9 mouse cellular contexts compared by ENCODE assay signal in the genomic region with DNA sequence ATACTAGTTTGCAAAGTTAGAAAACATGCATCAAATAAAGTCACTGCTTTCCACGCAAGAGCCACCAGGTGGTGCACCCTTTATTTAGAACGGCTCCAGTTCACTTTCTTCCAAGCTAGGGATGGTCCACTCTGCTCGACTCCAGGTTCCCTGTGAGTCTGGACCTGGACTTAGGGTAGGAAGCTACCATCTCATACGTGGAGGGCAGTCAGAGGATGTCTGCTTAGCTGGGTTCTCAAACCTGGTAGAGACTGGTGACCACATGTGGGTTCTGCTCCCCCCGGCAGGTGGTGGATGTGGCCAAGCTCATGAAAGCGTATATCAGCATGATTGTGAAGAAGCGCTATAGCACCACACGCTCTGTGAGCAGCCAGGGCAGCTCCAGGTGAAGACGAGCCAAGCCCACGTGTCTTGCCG. TPM values are rescaled to one million over a fixed set of nuclear protein-coding genes. Genes with fewer than 3 reads are reported as not detected.
A peak's percentile ranks its signal among the peaks of the same experiment; 100 is the strongest.
DNase-seq lines count a peak whose midpoint lies in the region; ATAC-seq and TF ChIP-seq lines count a peak whose summit lies in the region.
"Had no signal": no experiment of that assay in that cellular context is flagged by ENCODE, and none has a peak within 500 bp of the region (broad histone marks: within the 10 kb centered on the region; RNA-seq: fewer than 3 reads in every experiment).

No protein-coding gene starts in this region.

- intact Hi-C loops in left cerebral cortex, postnatal 10 days (cut with DNase I), result loop anchor here (5.0 kb wide), 1 partner anchor 130 kb away; no protein-coding TSS in a partner anchor
- intact Hi-C loops in left cerebral cortex, postnatal 36 days (cut with DNase I), result no loop called here

- H3K4me1 ChIP-seq in forebrain, postnatal 0 days (ENCODE audit: insufficient read depth), result no peaks in the 10 kb centered on the region
- H3K4me1 ChIP-seq in forebrain, embryonic 13.5 days, result no peaks in the 10 kb centered on the region
- peaks cover 9% of the 10 kb centered on the region; the same call in 1 of the 2 replicates for H3K4me1 ChIP-seq in thymus, adult 2 months (replicated peaks; ENCODE audit: control insufficient read depth, insufficient read depth, low read length)
- H3K4me1 ChIP-seq in kidney, embryonic 16.5 days (ENCODE audit: insufficient read depth, low read length), result peaks cover 7% of the 10 kb centered on the region; the same call in 1 of the 2 replicates
- no peaks in the 10 kb centered on the region for H3K4me1 ChIP-seq in stomach, postnatal 0 days (replicated peaks; ENCODE audit: control insufficient read depth, insufficient read depth)
- H3K4me1 ChIP-seq: midbrain, embryonic 15.5 days had no signal

- no peak overlapping the region for H3K27ac ChIP-seq in forebrain, postnatal 0 days (ENCODE audit: low read depth, low read length)
- H3K27ac ChIP-seq in forebrain, embryonic 13.5 days, result no peak overlapping the region
- peak overlapping the region; percentile 6; the same call in 1 of the 2 replicates for H3K27ac ChIP-seq in thymus, adult 2 months (ENCODE audit: control insufficient read depth, insufficient read depth, low read length)
- peak overlapping the region; percentile 21; the same call in 1 of the 2 replicates for H3K27ac ChIP-seq in kidney, embryonic 16.5 days (ENCODE audit: low read length)
- no peak overlapping the region for H3K27ac ChIP-seq in stomach, postnatal 0 days (replicated peaks)
- H3K27ac ChIP-seq: midbrain, embryonic 15.5 days had no signal

- H3K4me2 ChIP-seq in forebrain, postnatal 0 days (ENCODE audit: low read depth), result no peak overlapping the region
- no peak overlapping the region for H3K4me2 ChIP-seq in forebrain, embryonic 13.5 days
- no peak overlapping the region for H3K4me2 ChIP-seq in kidney, embryonic 16.5 days (replicated peaks; ENCODE audit: low read depth, low read length)
- H3K4me2 ChIP-seq in stomach, postnatal 0 days (replicated peaks; ENCODE audit: low read depth), result no peak overlapping the region
- H3K4me2 ChIP-seq: midbrain, embryonic 15.5 days had no signal

- no peaks in the 10 kb centered on the region for H3K27me3 ChIP-seq in forebrain, postnatal 0 days (ENCODE audit: insufficient read depth, low read length)
- no peaks in the 10 kb centered on the region for H3K27me3 ChIP-seq in forebrain, embryonic 13.5 days
- no peaks in the 10 kb centered on the region for H3K27me3 ChIP-seq in thymus, adult 2 months (ENCODE audit: control insufficient read depth, insufficient read depth, low read length)
- H3K27me3 ChIP-seq in kidney, embryonic 16.5 days (ENCODE audit: insufficient read depth, low read length), result no peaks in the 10 kb centered on the region
- H3K27me3 ChIP-seq in stomach, postnatal 0 days (ENCODE audit: control insufficient read depth, insufficient read depth, low read length), result no peaks in the 10 kb centered on the region
- H3K27me3 ChIP-seq: midbrain, embryonic 15.5 days had no signal

- peaks cover 18% of the 10 kb centered on the region for H3K36me3 ChIP-seq in forebrain, postnatal 0 days (ENCODE audit: insufficient read depth)
- peaks cover 92% of the 10 kb centered on the region for H3K36me3 ChIP-seq in forebrain, embryonic 13.5 days (ENCODE audit: poor library complexity, severe bottlenecking)
- 0 out of 2 replicates have a peak, but pooled peaks cover 3% of the 10 kb centered on the region for H3K36me3 ChIP-seq in thymus, adult 2 months (ENCODE audit: control insufficient read depth, insufficient read depth, low read length)
- peaks cover 81% of the 10 kb centered on the region for H3K36me3 ChIP-seq in kidney, embryonic 16.5 days (ENCODE audit: insufficient read depth, low read length)
- H3K36me3 ChIP-seq in stomach, postnatal 0 days (ENCODE audit: control insufficient read depth, insufficient read depth, low read length), result peaks cover 41% of the 10 kb centered on the region

- H3K4me3 ChIP-seq in forebrain, postnatal 0 days (ENCODE audit: low read depth, low read length), result no peak overlapping the region
- H3K4me3 ChIP-seq in forebrain, embryonic 13.5 days, result no peak overlapping the region
- H3K4me3 ChIP-seq in thymus, adult 2 months (ENCODE audit: control insufficient read depth, insufficient read depth, low read length), result peak overlapping the region; percentile 20; the same call in 1 of the 2 replicates
- no peak overlapping the region for H3K4me3 ChIP-seq in kidney, embryonic 16.5 days (ENCODE audit: low read length)
- H3K4me3 ChIP-seq in stomach, postnatal 0 days (ENCODE audit: low read depth, low read length), result no peak overlapping the region
- H3K4me3 ChIP-seq: midbrain, embryonic 15.5 days had no signal

- H3K9me3 ChIP-seq in forebrain, postnatal 0 days (ENCODE audit: low read length), result 0 out of 2 replicates have a peak, but pooled peaks cover 3% of the 10 kb centered on the region
- peaks cover 5% of the 10 kb centered on the region for H3K9me3 ChIP-seq in forebrain, embryonic 13.5 days (replicated peaks)
- H3K9me3 ChIP-seq in kidney, embryonic 16.5 days (ENCODE audit: low read length), result 0 out of 2 replicates have a peak, but pooled peaks cover 2% of the 10 kb centered on the region
- no peaks in the 10 kb centered on the region for H3K9me3 ChIP-seq in stomach, postnatal 0 days (ENCODE audit: control insufficient read depth, low read length)
- H3K9me3 ChIP-seq: midbrain, embryonic 15.5 days had no signal

- peak; percentile 46 for TF ChIP-seq CTCF in forebrain, postnatal 0 days (IDR thresholded peaks at IDR 0.05; ENCODE audit: low read depth)
- TF ChIP-seq CTCF in thymus, adult 2 months (IDR thresholded peaks at IDR 0.05; ENCODE audit: borderline replicate concordance, control insufficient read depth, extremely low read depth, insufficient read depth, low read length, poor library complexity), result peak; percentile 11; the same call in 1 of the 2 replicates
- peak; percentile 55 for TF ChIP-seq CTCF in stomach, postnatal 0 days (IDR thresholded peaks at IDR 0.05; ENCODE audit: low read depth)

- TF ChIP-seq EP300 in stomach, postnatal 0 days (optimal IDR thresholded peaks at IDR 0.05), result no peak

- TF ChIP-seq POLR2A in thymus, adult 2 months (IDR thresholded peaks at IDR 0.05; ENCODE audit: control insufficient read depth, extremely low read depth, insufficient read depth, low read length, poor library complexity), result no peak

- no peak for ATAC-seq in forebrain, postnatal 0 days
- ATAC-seq in forebrain, embryonic 13.5 days, result no peak
- ATAC-seq in kidney, embryonic 16.5 days (ENCODE audit: low FRiP score, low TSS enrichment), result peak; percentile 56
- ATAC-seq in stomach, postnatal 0 days (ENCODE audit: low FRiP score, low TSS enrichment), result peak; percentile 30; the same call in 1 of the 2 replicates
- ATAC-seq: midbrain, embryonic 15.5 days had no signal

- 88% methylated on average over 11 of the region's 11 CpGs for WGBS in forebrain, postnatal 0 days
- WGBS in forebrain, embryonic 13.5 days, result 93% methylated on average over 11 of the region's 11 CpGs
- 33% methylated on average over 11 of the region's 11 CpGs for WGBS in thymus, adult 2 months
- 68% methylated on average over 11 of the region's 11 CpGs for WGBS in kidney, embryonic 16.5 days
- WGBS in stomach, postnatal 0 days, result 87% methylated on average over 11 of the region's 11 CpGs

- no peak overlapping the region for H3K9ac ChIP-seq in forebrain, postnatal 0 days
- H3K9ac ChIP-seq in forebrain, embryonic 13.5 days, result no peak overlapping the region
- no peak overlapping the region for H3K9ac ChIP-seq in kidney, embryonic 16.5 days (replicated peaks; ENCODE audit: low read length)
- no peak overlapping the region for H3K9ac ChIP-seq in stomach, postnatal 0 days (ENCODE audit: low read length)
- H3K9ac ChIP-seq: midbrain, embryonic 15.5 days had no signal

- DNase-seq in forebrain, postnatal 0 days, result no peak
- DNase-seq in thymus, adult 2 months, result peak; percentile 22
- no peak for DNase-seq in thymus, adult 18-20 months
- DNase-seq in stomach, postnatal 0 days (ENCODE audit: low spot score), result no peak
- no peak for DNase-seq in left cerebral cortex, postnatal 10 days (ENCODE audit: extremely low spot score in 1 of 2, low spot score in 2 of 2)
- no peak for DNase-seq in left cerebral cortex, postnatal 36 days (ENCODE audit: low spot score in 2 of 2)

RNA-seq across cellular contexts. Expression of a gene that starts 31.1 kb away (rescaled TPM):
- 38.1 and 38.2 TPM in 2 replicates for total RNA-seq in forebrain, postnatal 0 days (2014; rRNA removed)
- 13.1 and 19.1 TPM in 2 replicates for polyA plus RNA-seq in forebrain, postnatal 0 days (2015; fragmentation: Nextera tagmentation; extraction: Ambion mirVana)
- polyA plus RNA-seq in forebrain, embryonic 13.5 days (2015; fragmentation: Nextera tagmentation; extraction: Ambion mirVana), result 3.5 and 3.8 TPM in 2 replicates
- 6.7 and 8.3 TPM in 2 replicates for polyA plus RNA-seq in thymus, adult 2 months (2012; rRNA removed)
- 21.5 and 22.0 TPM in 2 replicates for polyA plus RNA-seq in kidney, embryonic 16.5 days (2015; fragmentation: Nextera tagmentation; extraction: Ambion mirVana)
- polyA plus RNA-seq in stomach, postnatal 0 days (2015; fragmentation: Nextera tagmentation; extraction: Ambion mirVana), result 32.8 and 33.6 TPM in 2 replicates
- 10 to 100 TPM; 42.1 to 44.2 TPM for total RNA-seq in left cerebral cortex, postnatal 10 days (2021)
- 10 to 100 TPM; 32.2 to 34.2 TPM for total RNA-seq in left cerebral cortex, postnatal 36 days (2021)

Comparison
In these comparisons a context has a peak if more than half of its experiments do, and no peak if none do; other contexts are left out.
1. ATAC-seq: peak in kidney, embryonic 16.5 days (single experiment) and stomach, postnatal 0 days (single experiment); none in forebrain, postnatal 0 days (single experiment) and forebrain, embryonic 13.5 days (single experiment).
2. H3K27ac ChIP-seq: peak in thymus, adult 2 months (single experiment) and kidney, embryonic 16.5 days (single experiment); none in forebrain, postnatal 0 days (single experiment), forebrain, embryonic 13.5 days (single experiment) and stomach, postnatal 0 days (single experiment).
3. Peak in every context shown above with its lines, with median percentiles within 50 percentile points of each other: CTCF ChIP-seq.